Mouse (Mus musculus): ENCODE data around the gene Mertk.

The Mertk gene

DNA sequence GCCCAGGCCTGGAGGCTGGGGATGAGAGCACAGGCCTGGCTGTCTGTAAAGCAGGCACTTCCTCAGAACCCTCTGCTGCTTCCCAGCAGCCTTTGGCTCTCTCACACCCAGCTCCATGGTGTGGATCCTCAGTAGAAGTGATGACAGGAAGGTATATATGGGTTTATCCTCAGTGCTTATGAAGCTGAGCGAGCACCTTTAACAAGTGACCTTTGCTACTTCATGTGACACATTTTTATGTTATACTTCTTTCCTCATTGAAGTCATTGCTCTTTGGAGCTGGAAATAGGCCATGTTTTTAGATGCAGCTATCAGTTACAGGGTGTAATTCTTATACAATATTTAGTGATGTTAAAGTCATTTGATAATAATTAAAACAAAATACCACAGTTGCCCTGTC lies 67.0 kb downstream of the Mertk start:
- DNase-seq (ENCODE audit: low read depth in 2 of 2, low spot score in 2 of 2): no peak

DNA sequence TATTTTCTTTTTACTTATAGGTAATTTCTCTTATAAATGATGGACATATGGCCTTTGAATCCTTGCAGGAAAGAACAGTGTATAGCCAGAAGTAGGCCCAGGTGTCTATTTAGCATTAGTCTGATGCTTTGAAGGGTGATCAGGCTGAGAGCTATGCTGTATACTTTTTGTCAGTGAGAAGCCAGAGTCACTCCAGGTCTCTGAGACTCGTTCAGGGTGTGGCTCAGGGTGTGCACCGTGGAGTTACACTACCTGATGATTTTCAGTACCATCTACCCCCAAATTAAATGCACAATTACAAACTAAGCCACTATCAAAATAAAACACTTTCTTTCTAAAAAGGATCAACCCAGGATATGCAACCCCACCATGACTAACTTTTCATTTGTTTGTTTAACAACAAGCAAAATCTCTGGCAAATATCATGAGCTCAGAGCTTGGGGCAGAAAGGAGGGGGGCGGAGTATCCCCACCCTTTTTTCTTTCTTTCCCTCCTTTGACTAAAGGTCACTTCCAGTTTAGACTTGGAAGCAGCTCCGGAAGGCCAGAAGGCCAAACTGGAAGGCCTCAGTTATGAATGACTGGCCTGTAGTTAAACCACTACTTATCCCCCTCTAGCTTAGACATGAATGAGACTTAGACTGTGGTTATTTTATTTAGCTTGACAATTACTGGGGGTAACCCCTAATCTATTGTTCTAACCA lies 69.9 kb downstream of the Mertk start:
- no peak for DNase-seq (ENCODE audit: low read depth in 2 of 2, low spot score in 2 of 2)

DNA sequence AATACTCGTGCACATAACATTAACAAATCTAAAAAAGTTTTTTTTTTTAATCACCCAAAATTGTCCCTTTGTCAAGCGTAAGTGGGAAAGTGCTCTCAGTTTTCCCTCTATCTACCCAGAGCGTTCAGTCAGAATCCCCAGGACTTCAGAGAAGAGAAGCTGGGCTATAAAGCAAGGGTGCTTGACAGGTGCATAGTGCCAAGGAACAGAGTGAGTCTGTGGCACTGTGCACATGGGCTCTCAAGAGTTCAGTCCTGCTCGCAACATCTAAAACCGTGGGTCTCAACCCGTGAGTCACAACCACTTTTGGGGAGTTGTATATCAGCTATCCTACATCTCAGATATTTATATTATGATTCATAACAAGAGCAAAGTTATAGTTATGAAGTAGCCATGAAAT lies 71.8 kb downstream of the Mertk start:
- DNase-seq (ENCODE audit: low read depth in 2 of 2, low spot score in 2 of 2): no peak

DNA sequence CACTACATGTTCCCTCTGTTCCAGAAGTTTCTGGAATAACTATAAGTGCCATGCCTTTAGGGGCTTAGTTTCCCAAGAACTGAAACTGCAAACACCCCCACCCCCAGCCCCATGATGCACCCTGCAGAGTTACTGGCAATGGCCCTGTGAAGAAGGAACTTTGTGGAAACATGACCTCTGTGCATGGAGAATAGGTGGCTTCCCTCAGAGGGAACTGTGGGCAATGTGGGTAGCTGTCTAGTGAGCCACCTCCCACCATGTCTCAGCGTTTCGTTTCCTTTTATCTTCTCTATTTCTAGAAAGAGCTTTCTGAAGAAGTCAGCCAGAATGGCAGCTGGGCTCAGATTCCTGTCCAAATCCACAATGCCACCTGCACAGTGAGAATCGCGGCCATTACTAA lies 72.3 kb downstream of the Mertk start:
- DNase-seq (ENCODE audit: low read depth in 2 of 2, low spot score in 2 of 2): no peak

DNA sequence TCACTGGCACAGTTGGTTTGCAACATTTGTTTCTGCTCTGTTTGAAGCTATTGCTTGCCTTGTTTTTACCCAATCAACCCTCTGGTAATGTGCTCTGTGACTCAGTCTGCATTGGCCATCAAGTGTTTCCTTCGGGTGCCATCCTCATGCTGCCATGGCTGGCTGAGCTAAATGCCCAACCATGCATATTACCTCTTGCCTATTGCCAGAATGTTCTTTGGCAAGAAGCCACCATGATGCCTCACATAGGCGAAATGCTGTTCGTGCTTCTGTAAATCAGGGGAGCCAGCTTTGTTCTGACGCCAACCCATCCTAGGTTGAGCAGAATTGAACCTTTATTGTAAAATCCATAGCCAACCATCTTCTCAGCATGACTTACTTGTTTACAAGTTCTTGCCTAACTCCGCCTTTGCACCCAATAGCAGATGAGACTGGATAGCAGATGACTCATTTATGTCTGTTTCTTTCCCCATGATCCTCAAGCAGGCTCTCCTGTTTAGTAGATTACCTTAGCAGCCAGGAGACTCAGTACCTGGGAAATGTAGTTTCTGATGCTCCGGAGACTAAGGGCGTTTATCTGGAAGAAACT lies 73.1 kb downstream of the Mertk start:
- no peak for DNase-seq (ENCODE audit: low read depth in 2 of 2, low spot score in 2 of 2)

DNA sequence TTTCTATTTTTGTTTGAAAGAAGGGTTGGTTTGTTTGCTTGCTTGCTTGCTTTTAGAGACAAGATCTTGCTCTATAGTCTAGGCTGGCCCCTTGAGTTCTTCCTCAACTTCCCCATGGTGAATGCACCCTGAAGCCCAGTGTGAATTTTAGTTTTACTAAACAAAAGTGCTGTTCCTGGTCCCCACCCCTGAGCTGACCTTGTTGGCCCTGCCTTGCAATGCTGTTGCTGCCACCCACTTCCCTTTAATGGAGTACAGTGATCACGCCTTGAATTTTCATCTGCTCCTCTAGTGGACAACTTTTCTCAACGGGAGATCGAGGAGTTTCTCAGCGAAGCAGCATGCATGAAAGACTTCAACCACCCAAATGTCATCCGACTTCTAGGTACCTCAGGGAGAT lies 83.5 kb downstream of the Mertk start:
- DNase-seq (ENCODE audit: low read depth in 2 of 2, low spot score in 2 of 2): no peak

DNA sequence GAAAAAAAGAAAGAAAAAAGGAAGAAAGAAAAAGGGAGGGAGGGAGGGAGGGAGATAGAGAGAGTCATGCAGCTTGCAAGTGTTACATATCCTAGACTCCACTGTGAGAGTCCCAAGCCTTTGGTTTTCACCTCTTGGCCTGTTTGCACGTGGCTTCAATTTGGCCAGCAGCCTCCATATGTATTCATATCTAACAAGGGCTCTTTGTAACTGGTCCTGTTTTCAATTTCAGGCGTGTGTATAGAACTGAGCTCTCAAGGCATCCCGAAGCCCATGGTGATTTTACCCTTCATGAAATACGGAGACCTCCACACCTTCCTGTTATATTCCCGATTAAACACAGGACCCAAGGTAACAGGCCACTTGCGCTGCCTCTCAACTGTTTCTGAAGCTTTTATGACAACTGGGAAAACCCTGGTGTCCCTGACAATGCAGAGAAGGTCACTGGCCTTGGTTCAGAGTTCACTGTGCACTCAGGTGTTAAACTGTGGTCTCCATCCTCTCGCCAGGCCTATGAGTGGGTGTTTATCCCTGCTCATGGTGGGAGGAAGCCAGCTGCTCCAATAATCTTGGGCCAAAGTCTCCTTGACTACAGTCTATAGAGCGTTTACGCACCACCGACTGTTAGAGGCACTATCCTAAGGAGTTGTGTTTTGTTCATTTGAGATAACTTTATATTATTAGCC lies 85.0 kb downstream of the Mertk start:
- DNase-seq (ENCODE audit: low read depth in 2 of 2, low spot score in 2 of 2): no peak

DNA sequence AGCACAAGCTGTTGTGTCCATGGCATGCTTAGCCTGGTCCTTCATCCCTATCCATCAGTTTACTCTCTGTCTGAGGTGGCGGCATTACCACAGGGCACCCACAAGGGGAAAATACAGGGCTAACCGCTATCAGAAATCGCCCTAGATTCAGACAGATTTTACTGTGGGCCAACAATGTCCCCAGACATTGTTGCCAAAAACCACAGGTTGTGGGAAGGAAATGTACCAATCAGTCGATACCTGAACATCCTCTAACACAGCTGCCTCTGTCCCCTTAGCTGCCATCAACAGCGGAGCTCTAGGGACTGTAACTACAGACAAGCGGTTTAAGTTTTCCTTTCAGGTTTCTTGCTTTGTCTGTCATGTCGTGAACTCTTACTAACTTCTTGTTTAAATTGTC lies 86.1 kb downstream of the Mertk start:
- no peak for DNase-seq (ENCODE audit: low read depth in 2 of 2, low spot score in 2 of 2)

DNA sequence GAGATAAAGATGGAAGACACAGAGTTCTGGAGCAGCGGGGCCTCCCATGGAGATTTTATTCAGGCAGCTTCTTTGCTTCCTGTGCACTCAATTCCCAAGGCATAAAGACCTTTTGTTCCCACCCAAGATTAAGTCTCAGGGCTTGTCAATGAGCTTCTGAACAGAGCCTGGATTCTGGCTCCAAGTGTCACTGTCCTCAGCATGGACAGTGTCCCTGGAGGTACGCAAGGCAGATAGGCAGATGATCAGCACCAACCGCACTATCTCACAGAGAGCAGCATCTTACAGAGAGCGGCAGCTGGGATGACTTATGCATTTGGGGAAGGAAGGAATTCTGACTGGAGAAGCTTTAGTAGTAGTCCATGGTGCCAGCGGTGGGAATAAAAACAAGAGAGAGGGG lies 87.6 kb downstream of the Mertk start:
- DNase-seq (ENCODE audit: low read depth in 2 of 2, low spot score in 2 of 2): no peak

DNA sequence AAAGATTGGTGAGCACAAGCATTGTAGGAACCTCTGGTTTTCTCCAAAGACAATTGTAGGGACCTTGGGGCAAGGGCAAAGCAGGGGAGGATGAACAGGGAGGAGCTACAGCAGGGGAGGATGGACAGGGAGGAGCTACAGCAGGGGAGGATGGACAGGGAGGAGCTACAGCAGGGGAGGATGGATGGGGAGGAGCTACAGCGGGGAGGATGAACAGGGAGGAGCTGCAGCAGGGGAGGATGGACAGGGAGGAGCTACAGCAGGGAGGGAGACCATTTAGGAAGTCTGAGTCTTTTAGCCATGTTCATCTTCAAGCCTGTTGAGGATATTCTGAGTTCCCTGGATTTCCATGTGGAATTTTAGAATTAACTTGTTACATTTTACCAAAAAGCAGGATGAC lies 88.0 kb downstream of the Mertk start:
- DNase-seq (ENCODE audit: low read depth in 2 of 2, low spot score in 2 of 2): no peak

DNA sequence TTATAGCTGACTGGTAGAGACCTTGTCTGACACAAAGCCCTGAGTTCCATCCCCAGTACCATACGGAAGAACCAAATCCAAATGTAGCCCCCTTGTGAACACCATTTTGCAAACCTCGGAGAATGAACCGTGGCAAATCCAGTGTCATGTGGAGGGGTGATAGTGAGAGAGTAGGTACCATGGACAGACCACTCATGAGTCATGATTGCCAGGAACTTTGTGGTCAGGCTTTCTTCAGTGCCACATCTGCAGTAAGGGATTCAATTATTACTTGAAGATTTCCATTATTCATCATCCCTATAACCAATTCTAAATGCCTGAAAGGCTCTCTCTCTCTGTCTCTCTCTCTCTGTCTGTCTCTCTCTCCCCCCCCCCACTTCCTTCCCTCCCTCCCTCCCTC lies 89.0 kb downstream of the Mertk start:
- DNase-seq (ENCODE audit: low read depth in 2 of 2, low spot score in 2 of 2): no peak

DNA sequence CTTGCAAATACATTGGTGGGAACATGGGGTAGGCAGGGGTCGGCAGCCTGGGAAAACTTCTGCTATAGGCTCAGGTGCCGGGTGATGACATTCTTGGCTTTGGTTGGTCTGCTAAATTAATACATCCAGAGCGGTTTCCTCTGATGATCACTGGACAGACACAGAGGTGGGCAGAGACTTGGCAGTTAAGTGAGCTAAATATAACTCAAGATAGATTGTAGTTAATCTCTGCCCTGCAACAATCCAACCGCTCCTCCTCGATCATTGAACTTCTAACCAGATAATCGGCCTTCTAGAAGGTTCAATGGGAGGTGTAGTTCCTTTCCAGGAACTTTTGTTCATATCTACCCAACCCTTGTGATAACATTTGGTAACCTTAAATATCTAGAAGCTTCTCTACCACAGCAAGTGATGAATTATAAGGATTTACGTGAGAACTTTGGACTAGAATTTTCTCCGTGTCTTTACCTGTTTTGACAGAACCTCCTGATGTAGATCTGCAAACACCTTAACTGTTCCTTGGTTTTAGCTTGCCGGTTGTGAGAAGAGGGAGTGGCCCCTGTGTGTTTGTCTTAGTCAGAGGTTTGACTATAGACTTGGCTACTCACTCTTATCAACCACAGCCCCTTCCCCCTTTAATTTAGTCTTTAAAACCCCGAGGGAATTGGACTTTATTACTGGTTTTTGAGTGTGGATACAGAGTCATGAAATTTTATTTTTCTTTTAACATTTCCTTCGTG lies 92.3 kb downstream of the Mertk start:
- no peak for DNase-seq (ENCODE audit: low read depth in 2 of 2, low spot score in 2 of 2)

DNA sequence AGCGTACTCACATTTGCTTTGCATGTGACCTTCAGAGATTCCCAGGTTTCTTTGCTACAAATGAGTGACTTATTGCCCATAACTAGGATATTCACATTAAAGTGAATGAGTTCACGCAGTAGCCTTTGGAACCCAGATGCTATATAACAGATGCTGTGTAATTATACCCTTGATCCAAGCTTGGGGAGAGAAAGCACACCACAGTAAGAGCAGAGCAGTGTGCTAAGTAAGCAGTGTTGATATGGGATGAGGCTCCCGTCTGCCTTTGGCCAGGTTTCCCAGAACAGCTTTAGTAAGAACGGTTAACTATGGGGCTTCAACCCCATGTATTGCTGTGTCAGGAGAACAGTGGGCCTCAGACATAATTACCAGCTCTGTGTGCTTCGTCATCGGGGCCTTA lies 95.2 kb downstream of the Mertk start:
- DNase-seq (ENCODE audit: low read depth in 2 of 2, low spot score in 2 of 2): no peak

DNA sequence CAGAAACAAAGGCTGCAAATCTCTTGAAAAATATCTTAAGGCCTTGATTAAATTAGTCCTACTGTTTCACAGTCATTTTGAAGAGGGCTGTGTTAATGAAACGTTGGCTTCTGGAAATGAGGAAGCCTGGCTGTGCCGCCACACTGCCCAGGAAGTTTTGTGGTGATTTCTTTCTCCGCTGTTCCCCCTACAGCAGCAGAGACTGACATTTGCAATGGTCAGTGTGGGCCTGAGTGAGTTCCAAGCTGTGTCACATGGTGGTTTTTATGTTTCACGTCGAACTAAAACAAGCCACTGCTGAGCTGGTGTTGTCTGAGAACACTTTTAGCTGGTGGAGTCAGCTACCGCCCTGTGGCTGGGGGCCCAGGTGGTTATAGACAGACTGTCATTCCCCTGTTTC lies 97.7 kb downstream of the Mertk start:
- DNase-seq (ENCODE audit: low read depth in 2 of 2, low spot score in 2 of 2): no peak

DNA sequence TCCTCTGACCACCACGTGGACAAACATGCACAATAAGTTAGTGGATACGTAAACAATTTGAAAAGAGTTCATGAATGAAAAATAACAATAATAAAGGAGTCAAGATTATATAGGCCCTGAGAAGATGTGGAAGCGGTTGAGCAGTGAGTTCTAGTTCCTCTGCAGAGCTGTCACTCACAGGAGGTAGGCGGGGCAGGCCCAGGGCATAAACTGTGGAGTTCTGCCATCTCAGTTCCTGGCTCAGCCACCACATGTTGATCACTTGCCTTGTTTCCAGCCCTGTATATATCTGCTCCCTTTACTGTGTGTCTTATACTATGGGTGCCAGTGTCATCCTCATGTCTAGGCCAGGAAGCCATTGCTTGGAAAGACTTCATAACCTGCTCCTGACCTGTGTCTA lies 104.7 kb downstream of the Mertk start:
- DNase-seq (ENCODE audit: low read depth in 2 of 2, low spot score in 2 of 2): no peak

DNA sequence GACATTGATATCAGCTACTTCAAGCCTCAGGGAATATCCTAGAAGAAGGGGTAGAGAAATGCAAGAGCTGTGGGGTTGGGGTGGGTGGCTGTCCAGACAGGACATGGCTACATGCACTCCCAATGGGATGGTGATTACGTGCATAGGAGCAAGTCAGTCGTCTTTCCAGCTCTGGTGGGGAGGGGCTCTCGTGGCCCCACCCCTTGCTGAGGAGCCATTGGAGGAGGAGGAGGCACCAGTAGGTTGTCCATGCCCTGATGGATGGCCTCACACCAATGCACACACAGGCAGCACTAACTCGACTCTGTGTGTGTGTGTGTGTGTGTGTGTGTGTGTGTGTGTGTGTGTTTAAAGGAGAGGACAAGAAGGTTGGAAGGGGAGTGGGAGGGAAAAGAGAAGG lies 106.6 kb downstream of the Mertk start:
- no peak for DNase-seq (ENCODE audit: low read depth in 2 of 2, low spot score in 2 of 2)

DNA sequence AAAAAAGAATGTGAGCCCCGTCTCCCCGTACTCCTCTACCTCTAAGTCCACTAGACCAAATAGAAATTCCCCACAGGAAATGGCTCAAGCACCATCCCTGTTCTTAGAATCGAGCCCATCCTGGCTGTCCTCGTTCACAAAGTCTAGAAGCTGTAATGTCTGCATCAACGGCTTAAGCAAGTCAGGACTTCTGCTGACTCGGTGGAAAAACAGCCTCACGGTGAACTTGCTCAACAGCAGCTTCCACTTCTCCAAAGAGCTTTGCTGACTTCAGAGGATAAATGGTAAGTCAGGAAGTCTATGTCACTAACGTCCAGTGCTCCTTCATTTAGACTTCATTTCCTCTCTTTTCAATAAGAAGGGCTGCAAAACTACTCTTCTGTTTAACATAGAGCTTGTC lies 107.8 kb downstream of the Mertk start:
- no peak for DNase-seq (ENCODE audit: low read depth in 2 of 2, low spot score in 2 of 2)

DNA sequence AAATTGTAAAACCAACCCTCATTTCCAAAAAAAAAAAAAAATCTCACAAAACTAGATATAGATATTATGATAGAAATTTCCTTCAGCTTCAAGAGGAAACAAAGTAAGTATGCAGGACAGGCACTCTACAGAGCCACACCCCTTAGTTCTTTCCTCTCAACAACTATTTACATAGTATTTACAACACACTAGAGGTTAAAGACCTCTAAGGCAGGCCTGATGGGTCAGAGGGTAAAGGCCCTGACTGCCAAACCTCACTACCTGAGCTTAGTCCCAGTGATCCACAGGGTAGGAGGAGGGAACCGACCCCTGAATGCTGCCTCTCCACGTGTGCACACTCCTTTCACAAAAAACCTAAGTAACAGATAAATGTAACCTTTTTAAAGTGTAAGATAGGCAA lies 114.0 kb downstream of the Mertk start:
- DNase-seq (ENCODE audit: low read depth in 2 of 2, low spot score in 2 of 2): no peak

DNA sequence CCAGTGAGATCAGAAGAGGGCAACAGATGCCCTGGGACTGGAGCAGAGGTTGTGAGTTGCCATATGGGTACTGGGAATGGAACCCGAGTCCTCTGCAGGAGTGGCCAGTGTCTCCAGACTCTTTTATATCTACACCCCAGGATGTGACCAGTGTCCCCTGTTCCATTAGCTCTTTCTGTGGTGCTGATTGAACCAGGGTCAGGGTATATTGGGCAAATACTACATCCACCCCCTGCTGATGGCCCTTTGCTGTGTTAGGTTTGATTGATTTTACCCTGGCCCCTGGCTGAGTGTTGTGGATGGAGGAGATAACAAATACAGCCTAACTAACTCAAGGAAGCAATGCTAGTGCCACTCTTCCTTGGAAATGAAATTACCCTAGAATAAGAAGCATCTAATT lies 117.6 kb downstream of the Mertk start:
- DNase-seq (ENCODE audit: low read depth in 2 of 2, low spot score in 2 of 2): no peak

DNA sequence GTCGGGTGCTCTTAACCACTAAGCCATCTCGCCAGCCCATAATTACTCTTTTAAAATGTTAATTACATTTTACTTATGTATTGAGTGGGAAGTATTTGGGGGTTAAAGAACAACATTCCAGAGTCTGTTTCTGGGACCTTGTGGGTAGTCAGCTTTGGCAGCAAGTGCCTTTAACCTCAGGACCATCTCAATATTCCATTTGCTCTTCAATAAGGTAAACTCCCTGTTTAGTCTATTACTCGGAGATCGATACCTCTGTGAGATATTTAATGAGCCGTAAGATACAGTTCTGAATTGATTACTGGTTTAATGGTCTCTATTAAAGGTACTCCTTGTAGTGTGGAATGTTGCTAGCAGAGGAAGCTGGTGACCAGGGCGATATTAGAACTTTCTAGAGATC lies 118.2 kb downstream of the Mertk start:
- DNase-seq (ENCODE audit: low read depth in 2 of 2, low spot score in 2 of 2): no peak

DNA sequence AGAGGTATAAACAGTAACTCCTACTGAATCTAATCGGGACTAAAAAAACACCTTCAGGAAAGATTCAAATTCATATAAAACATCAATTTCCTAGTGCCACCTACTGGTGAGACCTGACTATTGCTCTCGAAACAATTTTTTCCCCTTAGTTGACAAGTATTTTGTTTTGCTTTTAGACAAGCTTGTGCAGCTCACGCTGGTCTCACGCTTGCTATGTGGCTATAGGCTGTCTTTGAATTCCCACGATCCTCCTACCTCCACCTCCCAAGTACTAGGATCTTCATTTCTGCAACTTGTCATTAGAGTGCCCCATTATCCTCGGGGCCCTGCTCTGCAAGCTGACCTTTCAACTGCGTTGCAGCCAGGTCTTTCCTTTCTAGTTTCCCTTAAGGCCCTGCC lies 118.6 kb downstream of the Mertk start:
- DNase-seq (ENCODE audit: low read depth in 2 of 2, low spot score in 2 of 2): no peak
